Mouse (Mus musculus) hematopoietic stem cell, adult 5-6 weeks (primary cell): ENCODE data around the gene Irx1. TPM values are rescaled to one million over a fixed set of nuclear protein-coding genes. Genes with fewer than 3 reads are reported as not detected.

Experiments
- ATAC-seq, 2 experiments: fragments of 125-278 bp in 1 of 2; replicated peaks in 1 of 2; 2 replicates each; pipeline ENCODE4 v1.8.0; 2016 to 2017; ENCODE audit warnings: inconsistent platforms in 2 of 2, mild to moderate bottlenecking in 2 of 2, moderate number of reproducible peaks in 2 of 2, low read depth in 1 of 2, moderate TSS enrichment in 1 of 2; ENCODE audit not compliant: low FRiP score in 2 of 2, poor library complexity in 2 of 2, severe bottlenecking in 2 of 2, insufficient read depth in 1 of 2, low TSS enrichment in 1 of 2
- total RNA-seq: library from RNA; stranded (forward); fragments of 172-1452, 232-1000 nt; gene quantifications from 2 replicates; pipeline ENCODE4 v1.2.3, GENCODE M21; 2017

The Irx1 gene
- total RNA-seq, 1 experiment from 2014 or later, result not detected

- no peak for ATAC-seq
Observed at GRCm38 (mm10) chr13:71957147-71957546, 6.4 kb downstream of the Irx1 start.

- peak; percentile 53 to 54; a peak in 2 of 4 replicates for ATAC-seq
Observed at GRCm38 (mm10) chr13:71956481-71956880, 7.0 kb downstream of the Irx1 start.

- ATAC-seq, result no peak
Observed at GRCm38 (mm10) chr13:71951966-71952365, 11.6 kb downstream of the Irx1 start.

- ATAC-seq, result no peak
Observed at GRCm38 (mm10) chr13:71949859-71950258, 13.7 kb downstream of the Irx1 start.

GRCm38 (mm10) chr13:71910361-71910760, 53.2 kb downstream of the Irx1 start:
- no peak for ATAC-seq
